Comparison of ENCODE assay signal across 23 mouse cellular contexts in genomic region chr8:75074876-75075275, GRCm38 (mm10).
"Had no signal": no experiment of that assay in that cellular context is flagged by ENCODE, and none has a peak within 500 bp of the region (broad histone marks: within the 10 kb centered on the region; RNA-seq: fewer than 3 reads in every experiment).

No protein-coding gene starts in this region.

- DNase-seq: gastrocnemius, adult 2 months; gastrocnemius, postnatal 10 days; gastrocnemius, postnatal 25 days; heart, adult 18-20 months; heart, postnatal 10 days; heart, postnatal 4 days; kidney, adult 18-20 months; kidney, adult 8-10 months; kidney, postnatal 10 days; kidney, postnatal 25 days; kidney, postnatal 4 days; layer of hippocampus, postnatal 36 days had no signal

- H3K27me3 ChIP-seq: heart, embryonic 12.5 days; hindbrain, embryonic 12.5 days; intestine, embryonic 15.5 days; limb, embryonic 13.5 days; limb, embryonic 15.5 days; liver, embryonic 12.5 days had no signal

- H3K4me3 ChIP-seq: gastrocnemius, adult 2 months; heart, embryonic 10.5 days; heart, embryonic 12.5 days; hindbrain, embryonic 10.5 days; hindbrain, embryonic 12.5 days; intestine, embryonic 15.5 days; layer of hippocampus, adult 2 months; limb, embryonic 13.5 days; limb, embryonic 15.5 days; liver, embryonic 12.5 days had no signal

- H3K27ac ChIP-seq: gastrocnemius, adult 2 months; heart, embryonic 10.5 days; hindbrain, embryonic 10.5 days; hindbrain, embryonic 12.5 days; hindbrain, embryonic 14.5 days; intestine, embryonic 15.5 days; layer of hippocampus, adult 2 months; limb, embryonic 13.5 days; limb, embryonic 15.5 days; liver, embryonic 12.5 days; liver, embryonic 14.5 days had no signal

- H3K4me1 ChIP-seq: heart, embryonic 12.5 days; hindbrain, embryonic 10.5 days; hindbrain, embryonic 12.5 days; intestine, embryonic 15.5 days; limb, embryonic 13.5 days had no signal
